Mouse (Mus musculus): ENCODE measurements around the gene Padi2.

DNA sequence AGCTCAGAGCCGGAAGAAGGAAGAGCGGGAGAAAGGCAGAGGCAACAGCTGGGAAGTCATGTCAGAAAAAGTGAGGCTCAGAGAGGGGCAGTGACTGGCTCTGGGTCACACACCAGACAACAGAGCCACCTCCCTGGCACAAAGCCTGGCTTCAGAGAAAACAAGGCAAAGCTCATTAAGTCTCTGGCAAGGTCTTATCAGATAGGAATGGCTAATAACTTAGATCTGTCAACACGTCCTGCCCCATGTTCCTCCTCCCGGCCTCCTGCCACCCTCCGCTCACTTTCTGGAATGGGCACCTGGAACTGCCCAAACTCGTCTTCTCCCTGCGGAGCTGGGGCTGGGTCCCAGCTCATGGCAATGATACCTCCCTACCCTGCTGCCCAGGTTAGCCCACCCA, 48.3 kb upstream of the Padi2 start:
- no peak for TF ChIP-seq CTCF (IDR thresholded peaks at IDR 0.05; ENCODE audit: insufficient read depth, low read length)
- no peak for TF ChIP-seq POLR2A (IDR thresholded peaks at IDR 0.05; ENCODE audit: borderline replicate concordance, extremely low read depth, low read depth, low read length)
